Mouse (Mus musculus): ENCODE data around the gene Nek7.

- TF ChIP-seq CTCF (IDR thresholded peaks at IDR 0.05) (no peak), POLR2A (IDR thresholded peaks at IDR 0.05; ENCODE audit: insufficient read depth, low read depth, low read length) (no peak), EP300 (IDR thresholded peaks at IDR 0.05; ENCODE audit: insufficient read depth, low read depth, low read length) (no peak)
Measured at GRCm38 (mm10) chr1:138542170-138542515, 77.8 kb downstream of the Nek7 start.

All from heart, adult 2 months (tissue).